Mouse (Mus musculus) stomach, embryonic 16.5 days (tissue): ENCODE data around the gene Tgm3. TPM values are rescaled to one million over a fixed set of nuclear protein-coding genes. Genes with fewer than 3 reads are reported as not detected.

Source experiments
- ATAC-seq: fragments of 200-750 bp; cut with Nextera tagmentation; 2 replicates; pipeline ENCODE4 v1.8.0; 2017; ENCODE audit warnings: moderate number of reproducible peaks, moderate TSS enrichment; ENCODE audit not compliant: insufficient read depth, low FRiP score
- H3K27ac ChIP-seq: fragments of 300-500 bp; sonication (generic); 2 replicates; pipeline ENCODE4 v1.5.1; 2014; ENCODE audit warnings: low read length
- H3K27me3 ChIP-seq: fragments of 300-500 bp; sonication (generic); 2 replicates; pipeline ENCODE4 v1.6.1; 2014; ENCODE audit warnings: low read length, control low read depth, mixed read lengths; ENCODE audit not compliant: control insufficient read depth, insufficient read depth
- H3K36me3 ChIP-seq: fragments of 300-500 bp; sonication (generic); 2 replicates; pipeline ENCODE4 v1.6.1; 2014; ENCODE audit warnings: low read length; ENCODE audit not compliant: control insufficient read depth, insufficient read depth
- H3K4me1 ChIP-seq: fragments of 300-500 bp; sonication (generic); 2 replicates; pipeline ENCODE4 v1.6.1; 2014; ENCODE audit warnings: low read length, control low read depth, mixed read lengths; ENCODE audit not compliant: control insufficient read depth, insufficient read depth
- H3K4me2 ChIP-seq: fragments of 300-500 bp; sonication (generic); 2 replicates; pipeline ENCODE4 v1.6.1; 2014; ENCODE audit warnings: low read depth, low read length, mixed read lengths
- H3K4me3 ChIP-seq: fragments of 300-500 bp; sonication (generic); replicated peaks from 2 replicates; pipeline ENCODE4 v1.5.1; 2014; ENCODE audit warnings: mild to moderate bottlenecking, low read length
- H3K9ac ChIP-seq: fragments of 300-500 bp; sonication (generic); 2 replicates; pipeline ENCODE4 v1.6.1; 2014; ENCODE audit warnings: low read length
- H3K9me3 ChIP-seq: fragments of 300-500 bp; sonication (generic); replicated peaks from 2 replicates; pipeline ENCODE4 v1.6.1; 2016; ENCODE audit warnings: low read length, control low read depth; ENCODE audit not compliant: control insufficient read depth
- WGBS: fragments of 180-500 bp; shearing (Covaris S2); extraction: QIAGEN DNeasy Blood & Tissue Kit; methylation state at CpG from one replicate; pipeline ENCODE4 v1.1.7; 2014; 5-methylcytosine and 5-hydroxymethylcytosine counted together
- polyA plus RNA-seq: library from polyadenylated mRNA; unstranded; fragments of >200 nt; fragmentation: Nextera tagmentation; extraction: Ambion mirVana; gene quantifications from 2 replicates; pipeline ENCODE4 v1.2.1, GENCODE M21; 2015

The Tgm3 gene
- polyA plus RNA-seq = 3.0 and 3.6 TPM in 2 replicates

DNA sequence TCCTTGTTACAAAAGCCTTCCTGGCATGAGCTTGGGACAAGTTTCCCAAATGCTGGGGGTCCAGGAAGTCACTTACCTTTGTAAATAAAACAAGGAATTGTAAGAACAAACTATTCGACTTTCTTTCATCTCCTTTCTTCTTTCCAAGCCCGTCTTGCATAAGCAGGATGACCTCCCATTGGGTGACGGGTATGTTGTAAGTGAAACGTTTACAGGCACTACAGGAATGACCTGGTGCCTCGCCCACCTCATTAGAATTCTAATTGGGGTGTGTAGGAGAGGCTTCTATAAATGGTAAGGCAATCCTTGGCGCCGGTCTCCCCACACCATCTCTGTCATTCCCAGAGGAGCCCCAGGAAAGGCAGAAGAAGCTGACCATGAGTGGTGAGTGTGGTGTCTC is at the start of gene Tgm3:
Tgm3 (plus strand) TSS at position 324 of the 400 bp plus-strand sequence.
- Histone ChIP-seq H3K4me1 (no peaks in the 10 kb centered on the region), H3K9me3 (no peaks in the 10 kb centered on the region), H3K27ac (no peak within 1 kb of the TSS), H3K9ac (no peak within 1 kb of the TSS), H3K4me3 (no peak within 1 kb of the TSS), H3K27me3 (no peaks in the 10 kb centered on the region), H3K36me3 (no peaks in the 10 kb centered on the region), H3K4me2 (no peak within 1 kb of the TSS)
- 26% methylated on average over 7 of the region's 7 CpGs for WGBS
- ATAC-seq = no peak

DNA sequence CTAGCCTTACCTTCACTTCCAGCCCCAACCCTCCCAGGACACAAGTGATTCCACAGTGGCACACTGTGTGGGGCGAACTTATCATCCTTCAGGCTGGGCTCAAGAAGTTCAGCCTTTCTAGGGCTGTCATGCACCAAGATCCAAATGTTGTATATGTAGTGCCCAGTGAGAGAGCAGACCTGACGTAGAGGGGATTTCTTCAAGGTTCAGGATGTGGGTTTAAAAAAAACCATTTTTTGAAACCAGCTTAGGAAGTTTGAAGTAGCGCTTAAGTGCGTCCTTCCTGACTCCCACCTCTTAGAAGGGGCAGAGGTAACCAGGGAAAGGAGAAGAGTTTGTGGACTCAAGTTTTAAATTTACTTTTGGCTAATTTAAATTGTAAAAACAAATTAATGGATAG is 31.5 kb upstream of the Tgm3 start:
- Histone ChIP-seq H3K27ac (no peak overlapping the region), H3K9me3 (no peaks in the 10 kb centered on the region), H3K4me3 (no peak overlapping the region), H3K27me3 (no peaks in the 10 kb centered on the region), H3K9ac (no peak overlapping the region), H3K36me3 (no peaks in the 10 kb centered on the region), H3K4me2 (no peak overlapping the region), H3K4me1 (no peaks in the 10 kb centered on the region)
- ATAC-seq = no peak
- WGBS = 73% methylated on average over 4 of the region's 4 CpGs

GRCm38 (mm10) chr2:129987527-129988045 is 24.6 kb upstream of the Tgm3 start:
- no peaks in the 10 kb centered on the region for H3K4me1 ChIP-seq
- H3K4me2 ChIP-seq = no peak overlapping the region
- no peaks in the 10 kb centered on the region for H3K27me3 ChIP-seq
- no peak overlapping the region for H3K4me3 ChIP-seq
- no peak overlapping the region for H3K27ac ChIP-seq
- no peaks in the 10 kb centered on the region for H3K36me3 ChIP-seq
- no peaks in the 10 kb centered on the region for H3K9me3 ChIP-seq
- H3K9ac ChIP-seq = no peak overlapping the region
- no peak for ATAC-seq
- 86% methylated on average over 6 of the region's 6 CpGs for WGBS

GRCm38 (mm10) chr2:129989646-129990045 is 22.5 kb upstream of the Tgm3 start:
- H3K4me2 ChIP-seq = no peak overlapping the region
- no peak overlapping the region for H3K9ac ChIP-seq
- no peak overlapping the region for H3K4me3 ChIP-seq
- no peaks in the 10 kb centered on the region for H3K4me1 ChIP-seq
- no peak for ATAC-seq
- no peaks in the 10 kb centered on the region for H3K27me3 ChIP-seq
- WGBS = 89% methylated on average over 2 of the region's 2 CpGs
- no peak overlapping the region for H3K27ac ChIP-seq
- H3K36me3 ChIP-seq = no peaks in the 10 kb centered on the region
- H3K9me3 ChIP-seq = no peaks in the 10 kb centered on the region

DNA sequence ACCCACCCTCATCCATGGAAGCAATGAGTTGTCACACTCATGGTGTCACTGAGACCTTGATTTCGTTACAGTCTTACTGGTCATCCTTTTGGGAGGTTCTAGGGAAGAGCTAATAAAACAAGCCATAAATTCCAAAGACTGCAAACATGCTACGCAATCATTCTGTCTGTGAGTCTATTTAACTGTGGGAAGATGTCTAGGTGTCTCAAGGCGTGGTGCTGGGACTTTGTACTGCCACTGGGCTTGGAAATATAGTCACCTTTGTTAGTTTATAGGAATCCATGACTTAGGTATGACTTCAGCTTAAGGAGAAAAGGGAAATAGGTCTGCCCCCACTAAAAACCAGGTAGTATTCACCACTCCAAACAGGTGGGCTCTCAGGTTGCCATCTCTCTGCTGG is 17.7 kb upstream of the Tgm3 start:
- no peak overlapping the region for H3K27ac ChIP-seq
- ATAC-seq = no peak

DNA sequence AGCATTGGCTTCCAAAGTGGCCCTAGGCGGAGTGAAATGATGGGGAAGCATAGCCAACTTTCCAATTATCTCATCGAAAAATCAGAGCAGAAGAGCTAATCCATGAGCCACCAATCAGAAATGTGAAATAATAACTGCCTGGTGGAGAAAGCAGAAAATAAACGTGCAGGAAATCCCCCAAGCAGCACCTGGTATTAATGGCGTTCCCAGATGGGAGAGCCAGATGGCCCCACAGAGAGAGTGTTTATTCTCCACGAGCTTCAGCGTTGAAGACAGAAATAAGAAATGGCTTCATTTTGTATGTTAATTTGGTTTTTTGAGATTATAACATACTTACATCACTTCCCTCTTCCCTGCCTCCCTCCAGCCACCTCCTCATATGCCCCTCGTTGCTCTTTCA is 13.7 kb upstream of the Tgm3 start:
- Histone ChIP-seq H3K4me1 (no peaks in the 10 kb centered on the region), H3K27ac (no peak overlapping the region), H3K27me3 (no peaks in the 10 kb centered on the region), H3K4me3 (no peak overlapping the region), H3K4me2 (no peak overlapping the region), H3K9ac (no peak overlapping the region), H3K36me3 (no peaks in the 10 kb centered on the region), H3K9me3 (no peaks in the 10 kb centered on the region)
- ATAC-seq = no peak
- 52% methylated on average over 7 of the region's 7 CpGs for WGBS

More for the DNA sequence above, 17.7 kb upstream of the Tgm3 start:
- Histone ChIP-seq H3K9ac (no peak overlapping the region), H3K36me3 (no peaks in the 10 kb centered on the region), H3K9me3 (no peaks in the 10 kb centered on the region), H3K4me2 (no peak overlapping the region), H3K4me1 (no peaks in the 10 kb centered on the region), H3K4me3 (no peak overlapping the region), H3K27me3 (no peaks in the 10 kb centered on the region)
- 70% methylated on average over 3 of the region's 3 CpGs for WGBS

GRCm38 (mm10) chr2:129999296-129999695 is 12.9 kb upstream of the Tgm3 start:
- WGBS = 80% methylated on average over 4 of the region's 4 CpGs

DNA sequence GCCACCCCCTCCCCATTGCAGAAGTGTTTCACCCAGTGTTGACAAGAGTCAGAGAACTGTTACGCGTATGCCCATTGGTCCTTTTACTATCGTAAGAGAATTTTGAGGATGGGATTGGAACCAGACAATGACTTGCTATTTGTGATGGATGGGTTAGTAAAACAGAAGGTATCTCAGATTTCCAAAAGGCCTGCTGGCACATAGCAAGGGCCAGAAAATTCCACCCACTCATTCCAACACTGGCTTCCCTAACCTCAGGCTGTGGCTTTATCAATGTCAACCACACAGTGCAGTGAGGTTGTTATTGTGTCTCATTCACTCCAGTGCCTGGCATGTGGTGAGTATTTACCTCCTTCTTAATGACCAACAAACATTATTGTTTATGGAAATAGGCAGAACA is 11.5 kb upstream of the Tgm3 start:
- 97% methylated on average over 3 of the region's 3 CpGs for WGBS
- 0 out of 2 replicates have a peak, but pooled peaks cover 4% of the 10 kb centered on the region for H3K4me1 ChIP-seq
- no peaks in the 10 kb centered on the region for H3K27me3 ChIP-seq
- H3K27ac ChIP-seq = no peak overlapping the region
- no peak for ATAC-seq
- no peak overlapping the region for H3K4me2 ChIP-seq
- H3K9me3 ChIP-seq = no peaks in the 10 kb centered on the region
- H3K4me3 ChIP-seq = no peak overlapping the region
- H3K36me3 ChIP-seq = no peaks in the 10 kb centered on the region
- H3K9ac ChIP-seq = no peak overlapping the region

More at GRCm38 (mm10) chr2:129999296-129999695, 12.9 kb upstream of the Tgm3 start:
- no peak overlapping the region for H3K4me2 ChIP-seq
- no peaks in the 10 kb centered on the region for H3K9me3 ChIP-seq
- no peaks in the 10 kb centered on the region for H3K27me3 ChIP-seq
- no peaks in the 10 kb centered on the region for H3K36me3 ChIP-seq
- no peak for ATAC-seq
- no peak overlapping the region for H3K27ac ChIP-seq
- 0 out of 2 replicates have a peak, but pooled peaks cover 4% of the 10 kb centered on the region for H3K4me1 ChIP-seq
- H3K9ac ChIP-seq = no peak overlapping the region
- no peak overlapping the region for H3K4me3 ChIP-seq

GRCm38 (mm10) chr2:130004046-130004445 is 8.1 kb upstream of the Tgm3 start:
- no peak overlapping the region for H3K9ac ChIP-seq
- 0 out of 2 replicates have a peak, but pooled peaks cover 4% of the 10 kb centered on the region for H3K4me1 ChIP-seq
- no peak for ATAC-seq
- no peaks in the 10 kb centered on the region for H3K9me3 ChIP-seq
- H3K27ac ChIP-seq = no peak overlapping the region
- no peak overlapping the region for H3K4me3 ChIP-seq
- no peaks in the 10 kb centered on the region for H3K27me3 ChIP-seq
- no peak overlapping the region for H3K4me2 ChIP-seq
- WGBS = 52% methylated on average over 4 of the region's 4 CpGs
- no peaks in the 10 kb centered on the region for H3K36me3 ChIP-seq
